Mouse (Mus musculus) embryo, embryonic 9.5 days (tissue): ENCODE data around the gene Ikbke.
A peak's percentile ranks its signal among the peaks of the same experiment; 100 is the strongest.

ENCODE experiments used
- DNase-seq: peaks from one replicate; pipeline ENCODE4 v3.0.0-alpha.2; 2017; ENCODE audit errors: extremely low spot score

Ikbke gene

GRCm38 (mm10) chr1:131239576-131240193 is 39.7 kb downstream of the Ikbke start:
- no peak for DNase-seq

DNA sequence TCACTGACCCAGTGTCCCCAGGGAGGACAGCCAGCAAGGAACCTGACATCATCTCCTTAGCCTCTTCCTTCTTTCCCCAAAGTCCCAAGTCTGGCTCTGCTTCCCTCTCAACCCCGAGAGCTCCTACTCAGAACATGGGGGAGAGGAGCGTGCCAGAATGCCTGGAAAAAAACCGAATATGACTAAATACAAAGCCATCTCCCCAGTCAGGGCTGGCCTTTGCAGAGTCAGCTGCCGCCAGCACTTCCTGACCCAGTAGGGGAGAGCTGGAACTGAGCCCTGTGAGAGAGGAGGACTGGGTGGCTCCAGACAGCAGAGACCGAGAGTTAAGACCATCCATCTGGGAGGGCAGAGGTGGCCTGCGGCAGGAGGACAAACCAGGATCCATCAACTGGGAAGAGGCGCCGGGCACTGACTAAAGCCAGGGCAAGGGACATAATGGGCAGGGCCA is 40.5 kb downstream of the Ikbke start:
- DNase-seq: no peak

- no peak for DNase-seq
Observed at GRCm38 (mm10) chr1:131236077-131236476, 43.3 kb downstream of the Ikbke start.

GRCm38 (mm10) chr1:131233527-131233926 is 45.9 kb downstream of the Ikbke start:
- DNase-seq: no peak

GRCm38 (mm10) chr1:131228659-131229058 is 50.7 kb downstream of the Ikbke start:
- no peak for DNase-seq

GRCm38 (mm10) chr1:131228225-131228624 is 51.2 kb downstream of the Ikbke start:
- DNase-seq: no peak

DNA sequence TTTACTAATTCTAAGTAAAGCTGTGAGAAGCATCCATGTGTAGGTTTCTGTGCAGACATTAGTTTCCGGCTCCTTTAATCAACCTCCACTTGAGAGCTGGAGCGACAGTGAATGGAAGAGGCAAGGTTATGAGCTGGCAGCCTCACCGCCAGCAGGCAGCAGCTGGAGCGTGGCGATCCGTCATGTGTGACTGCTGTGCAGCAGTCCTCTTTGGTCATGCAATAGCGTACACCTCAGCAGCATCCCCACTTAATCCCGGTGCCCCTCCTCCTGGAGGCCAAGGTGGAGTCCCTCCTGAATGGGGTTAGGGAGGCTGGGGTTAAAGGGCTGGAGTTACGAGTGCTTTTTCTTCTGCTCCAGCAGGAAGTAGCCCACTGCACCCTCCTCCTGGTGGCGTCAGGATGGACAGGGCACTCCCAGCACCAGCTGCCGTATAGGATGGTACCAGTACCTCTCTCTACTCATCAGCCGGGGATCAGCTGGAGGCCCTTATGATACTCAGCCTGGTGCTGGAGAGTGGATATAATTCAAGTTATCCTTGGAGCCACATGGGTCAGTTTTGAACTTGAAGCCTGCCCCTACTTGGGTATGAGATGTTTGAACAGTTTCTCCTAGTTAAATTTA is 54.4 kb downstream of the Ikbke start:
- no peak for DNase-seq

DNA sequence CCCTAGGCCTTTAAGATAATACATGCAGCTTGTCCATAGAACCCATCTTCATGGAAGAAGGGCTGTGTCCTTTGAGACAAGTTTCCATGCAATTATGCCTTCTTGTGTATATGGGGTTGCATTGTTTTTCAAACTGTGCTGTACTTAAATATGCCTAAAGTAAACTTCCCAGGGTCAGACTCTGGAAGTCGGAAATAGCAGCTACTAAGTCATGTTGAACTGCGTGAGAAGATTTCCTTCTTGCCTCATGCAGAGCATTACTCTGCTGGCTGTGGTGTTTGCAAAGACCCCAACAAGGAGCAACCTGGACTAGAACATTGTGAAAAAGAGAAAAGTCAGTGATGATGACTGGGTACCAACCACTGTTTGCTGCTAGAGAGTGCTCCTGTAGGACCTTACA is 56.1 kb downstream of the Ikbke start:
- DNase-seq: no peak

DNA sequence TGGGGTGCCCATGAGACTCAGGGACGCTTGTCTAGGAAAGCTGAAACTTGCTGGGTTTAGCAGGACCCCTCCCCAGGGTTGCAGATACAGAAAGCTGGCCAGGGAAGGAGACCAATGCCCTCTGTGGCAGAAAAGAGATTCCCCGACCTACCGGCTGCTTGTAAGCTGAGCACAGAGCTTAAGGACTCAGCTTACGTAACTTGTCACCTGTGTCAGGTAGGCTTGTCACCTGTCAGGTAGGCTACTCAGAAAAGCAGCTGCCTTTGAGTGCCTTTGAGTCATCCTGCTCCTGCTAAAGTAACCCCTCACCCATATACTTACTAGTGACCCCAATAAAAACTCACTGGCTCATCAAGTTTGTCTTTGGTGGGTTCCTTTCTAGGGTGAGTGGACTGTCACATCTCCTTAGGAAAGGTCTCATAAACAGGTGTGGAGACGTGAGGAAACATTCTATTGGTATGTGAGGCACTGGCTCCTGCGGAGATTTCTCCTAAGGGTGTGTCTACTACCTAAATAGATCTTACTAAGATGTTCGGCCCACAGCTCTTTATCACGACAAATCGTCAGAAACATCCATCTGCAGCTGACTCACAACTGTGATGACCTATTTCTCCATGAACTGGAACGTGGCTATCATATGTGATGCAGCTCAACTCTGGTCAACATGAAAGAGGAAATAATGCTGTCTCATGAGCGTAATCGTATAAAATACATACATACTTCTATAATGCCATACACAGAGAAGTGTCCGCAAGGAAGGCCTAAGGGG is 57.4 kb downstream of the Ikbke start:
- DNase-seq: no peak

- DNase-seq: no peak
Observed at GRCm38 (mm10) chr1:131218933-131219332, 60.5 kb downstream of the Ikbke start.

- DNase-seq: no peak
Observed at GRCm38 (mm10) chr1:131213361-131213760, 66.0 kb downstream of the Ikbke start.

GRCm38 (mm10) chr1:131212956-131213355 is 66.5 kb downstream of the Ikbke start:
- no peak for DNase-seq

DNA sequence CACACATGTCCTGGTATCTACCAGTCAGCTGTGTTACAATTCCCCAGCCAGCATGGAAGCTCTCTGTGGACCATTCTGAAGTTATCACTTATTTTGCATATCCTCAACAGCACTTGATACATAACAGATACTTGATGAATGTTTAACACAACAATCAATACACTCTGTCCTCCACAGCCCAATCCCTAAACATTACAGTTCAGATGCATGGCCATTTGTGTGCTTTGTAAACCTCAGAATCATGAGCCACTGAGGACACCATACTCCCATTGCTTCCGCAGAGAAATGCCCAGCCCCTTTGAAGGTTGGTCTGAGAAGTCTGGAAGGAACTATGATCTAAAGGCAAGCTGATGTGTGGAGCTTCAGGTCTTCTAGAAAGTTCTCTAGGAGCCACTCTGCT is 67.8 kb downstream of the Ikbke start:
- no peak for DNase-seq

DNA sequence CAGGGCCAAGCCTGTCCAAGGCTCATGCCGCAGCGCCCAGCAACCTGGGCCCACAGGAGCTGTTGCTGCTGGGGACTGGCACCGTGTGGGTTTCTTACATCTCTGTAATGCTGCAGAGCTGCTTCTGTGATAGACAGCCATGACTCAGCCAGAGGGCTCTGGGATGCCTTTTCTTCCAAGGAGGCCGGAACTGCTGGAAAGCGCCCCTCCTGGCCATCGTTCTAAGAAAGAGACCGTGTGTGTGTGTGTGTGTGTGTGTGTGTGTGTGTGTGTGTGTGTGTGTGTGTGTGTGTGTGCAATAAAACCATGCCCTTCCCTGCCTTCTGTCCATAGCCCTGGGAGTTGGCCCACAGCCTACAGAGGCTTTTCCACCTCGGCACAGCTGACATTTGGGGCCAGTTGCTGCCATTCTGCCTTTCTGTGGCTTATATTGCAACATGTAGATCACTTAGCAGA is 69.4 kb downstream of the Ikbke start:
- DNase-seq: no peak

DNA sequence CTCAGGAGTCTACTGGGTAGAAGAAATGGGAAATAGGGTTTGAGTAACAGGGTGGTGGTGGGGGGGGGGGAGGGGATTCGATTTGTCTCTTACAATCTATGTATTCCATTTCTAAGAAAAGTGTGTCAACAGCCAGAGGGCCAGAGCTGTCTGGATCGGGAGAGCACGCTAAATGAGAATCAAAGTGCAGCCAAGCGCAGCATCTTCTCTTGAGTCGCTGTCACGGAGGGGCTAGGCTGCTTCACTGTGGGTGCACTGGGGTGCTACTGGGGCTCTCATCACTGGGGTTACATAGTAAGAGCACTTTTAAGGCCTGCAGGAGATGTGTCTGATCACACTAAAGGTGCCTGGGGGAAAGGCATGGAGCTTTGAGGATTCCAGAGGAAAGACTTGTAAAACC is 70.6 kb downstream of the Ikbke start:
- DNase-seq: no peak

DNA sequence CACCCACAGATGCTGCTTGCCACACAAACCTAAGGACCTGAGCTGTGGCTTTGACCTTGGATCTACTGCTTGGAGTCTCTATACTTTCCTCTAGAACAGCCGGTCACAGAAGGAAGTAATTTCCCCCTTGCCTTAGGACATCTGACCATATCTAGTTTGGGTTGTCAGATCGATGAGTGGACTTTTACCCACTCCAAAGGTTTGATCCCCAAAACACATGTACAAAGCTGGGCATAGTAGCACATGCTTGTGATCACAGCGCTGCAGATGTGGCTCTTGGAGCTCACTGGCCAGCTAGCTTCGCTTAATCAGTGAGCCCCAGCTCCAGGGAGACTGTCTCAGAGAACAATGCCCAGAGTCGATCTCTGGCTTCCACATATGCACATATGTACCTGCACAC is 71.3 kb downstream of the Ikbke start:
- DNase-seq: no peak

- peak; percentile 64 for DNase-seq
Observed at GRCm38 (mm10) chr1:131207531-131207930, 71.9 kb downstream of the Ikbke start.

GRCm38 (mm10) chr1:131206342-131206741 is 73.1 kb downstream of the Ikbke start:
- no peak for DNase-seq

- no peak for DNase-seq
Observed at GRCm38 (mm10) chr1:131204461-131204860, 74.9 kb downstream of the Ikbke start.
